Comparison of ENCODE assay signal across 24 mouse cellular contexts in genomic region chr7:74508205-74508604, GRCm38 (mm10). TPM values are rescaled to one million over a fixed set of nuclear protein-coding genes. Genes with fewer than 3 reads are reported as not detected.
DNase-seq lines count a peak whose midpoint lies in the region; ATAC-seq and TF ChIP-seq lines count a peak whose summit lies in the region.
"Had no signal": no experiment of that assay in that cellular context is flagged by ENCODE, and none has a peak within 500 bp of the region (broad histone marks: within the 10 kb centered on the region; RNA-seq: fewer than 3 reads in every experiment).

No protein-coding gene starts in this region.

- H3K27me3 ChIP-seq in forebrain, embryonic 12.5 days = peaks cover 74% of the 10 kb centered on the region
- no peaks in the 10 kb centered on the region for H3K27me3 ChIP-seq in forebrain, postnatal 0 days (ENCODE audit: insufficient read depth, low read length)
- no peaks in the 10 kb centered on the region for H3K27me3 ChIP-seq in lung, postnatal 0 days (replicated peaks; ENCODE audit: insufficient read depth, low read length)
- H3K27me3 ChIP-seq: CH12.LX; heart, embryonic 12.5 days had no signal

- no peak overlapping the region for H3K27ac ChIP-seq in forebrain, embryonic 12.5 days
- no peak overlapping the region for H3K27ac ChIP-seq in forebrain, postnatal 0 days (ENCODE audit: low read depth, low read length)
- H3K27ac ChIP-seq in lung, postnatal 0 days (ENCODE audit: low read length) = no peak overlapping the region
- H3K27ac ChIP-seq: layer of hippocampus, adult 2 months; liver, embryonic 14.5 days; macrophage; stomach, postnatal 0 days had no signal

- no peak for DNase-seq in forebrain, postnatal 0 days
- peak; percentile 28 for DNase-seq in lung, postnatal 0 days (ENCODE audit: low spot score)
- DNase-seq in lung, postnatal 36 days = no peak
- DNase-seq in ZHBTc4 (ENCODE audit: low read depth, low spot score) = peak; percentile 4
- DNase-seq in hindlimb bud, embryonic 11.5 days (ENCODE audit: extremely low spot score, low read depth, low spot score) = peak; percentile 22
- no peak for DNase-seq in left cerebral cortex, postnatal 10 days (ENCODE audit: extremely low spot score in 1 of 2, low spot score in 2 of 2)
- no peak for DNase-seq in frontal cortex, postnatal 25 days (ENCODE audit: low spot score in 2 of 2)
- DNase-seq: adrenal gland, postnatal 36 days; cerebellum, adult 18-20 months; cerebellum, postnatal 25 days; gastrocnemius, postnatal 10 days; heart, adult 11 months; heart, postnatal 14 days; kidney, adult 8-10 months; kidney, postnatal 14 days; layer of hippocampus, postnatal 36 days; right cerebral cortex, postnatal 4 days had no signal

- H3K4me2 ChIP-seq in forebrain, embryonic 12.5 days = no peak overlapping the region
- H3K4me2 ChIP-seq in forebrain, postnatal 0 days (ENCODE audit: low read depth) = no peak overlapping the region
- H3K4me2 ChIP-seq in lung, postnatal 0 days (replicated peaks; ENCODE audit: low read depth, low read length) = no peak overlapping the region
- H3K4me2 ChIP-seq: heart, embryonic 12.5 days had no signal

- intact Hi-C loops in left cerebral cortex, postnatal 10 days (cut with DNase I) = no loop called here

- TF ChIP-seq CTCF in forebrain, postnatal 0 days (IDR thresholded peaks at IDR 0.05; ENCODE audit: low read depth) = no peak
- no peak for TF ChIP-seq CTCF in lung, postnatal 0 days (IDR thresholded peaks at IDR 0.05)

- H3K4me1 ChIP-seq in forebrain, embryonic 12.5 days = peaks cover 16% of the 10 kb centered on the region; the same call in 1 of the 2 replicates
- H3K4me1 ChIP-seq in forebrain, postnatal 0 days (ENCODE audit: insufficient read depth) = no peaks in the 10 kb centered on the region
- H3K4me1 ChIP-seq in lung, postnatal 0 days (ENCODE audit: insufficient read depth, low read depth, low read length) = no peaks in the 10 kb centered on the region; the same call in 1 of the 2 replicates

- H3K4me3 ChIP-seq in forebrain, embryonic 12.5 days (replicated peaks) = no peak overlapping the region
- H3K4me3 ChIP-seq in forebrain, postnatal 0 days (ENCODE audit: low read depth, low read length) = no peak overlapping the region
- no peak overlapping the region for H3K4me3 ChIP-seq in lung, postnatal 0 days (ENCODE audit: low read depth, low read length)
- H3K4me3 ChIP-seq: heart, embryonic 12.5 days; layer of hippocampus, adult 2 months had no signal

- WGBS in forebrain, embryonic 12.5 days = 10% methylated on average over 4 of the region's 4 CpGs
- 16% methylated on average over 4 of the region's 4 CpGs for WGBS in forebrain, postnatal 0 days
- 63% methylated on average over 4 of the region's 4 CpGs for WGBS in lung, postnatal 0 days

- H3K9ac ChIP-seq in forebrain, embryonic 12.5 days = no peak overlapping the region
- no peak overlapping the region for H3K9ac ChIP-seq in forebrain, postnatal 0 days
- H3K9ac ChIP-seq in lung, postnatal 0 days (replicated peaks; ENCODE audit: low read depth) = no peak overlapping the region
- H3K9ac ChIP-seq: heart, embryonic 12.5 days; liver, embryonic 14.5 days had no signal

- TF ChIP-seq EP300 in lung, postnatal 0 days (IDR thresholded peaks at IDR 0.05) = no peak

- peak; percentile 73; the same call in 1 of the 2 replicates for ATAC-seq in forebrain, embryonic 12.5 days (ENCODE audit: low FRiP score)
- no peak for ATAC-seq in forebrain, postnatal 0 days
- no peak for ATAC-seq in lung, postnatal 0 days

- H3K9me3 ChIP-seq in forebrain, embryonic 12.5 days = no peaks in the 10 kb centered on the region
- no peaks in the 10 kb centered on the region for H3K9me3 ChIP-seq in forebrain, postnatal 0 days (ENCODE audit: low read length)
- H3K9me3 ChIP-seq in lung, postnatal 0 days (ENCODE audit: low read length) = no peaks in the 10 kb centered on the region
- H3K9me3 ChIP-seq: heart, embryonic 12.5 days had no signal

- H3K36me3 ChIP-seq in forebrain, embryonic 12.5 days (replicated peaks) = no peaks in the 10 kb centered on the region
- H3K36me3 ChIP-seq in forebrain, postnatal 0 days (ENCODE audit: insufficient read depth) = no peaks in the 10 kb centered on the region
- H3K36me3 ChIP-seq in lung, postnatal 0 days (ENCODE audit: insufficient read depth, low read length) = no peaks in the 10 kb centered on the region

RNA-seq across cellular contexts. Expression of gene Slco3a1, which starts 46.4 kb away (rescaled TPM):
- 12.0 and 13.7 TPM in 2 replicates for polyA plus RNA-seq in forebrain, embryonic 12.5 days (2016; fragmentation: Nextera tagmentation; extraction: Ambion mirVana)
- total RNA-seq in forebrain, postnatal 0 days (2014; rRNA removed) = 26.4 and 27.8 TPM in 2 replicates
- 18.2 and 25.2 TPM in 2 replicates for polyA plus RNA-seq in forebrain, postnatal 0 days (2015; fragmentation: Nextera tagmentation; extraction: Ambion mirVana)
- polyA plus RNA-seq in lung, postnatal 0 days (2015; fragmentation: Nextera tagmentation; extraction: Ambion mirVana) = 42.8 and 51.8 TPM in 2 replicates
- 10 to 100 TPM; 57.4 to 63.1 TPM for total RNA-seq in left cerebral cortex, postnatal 10 days (2021)

Comparison
In these comparisons a context has a peak if more than half of its experiments do, and no peak if none do; other contexts are left out.
1. DNase-seq: peak in lung, postnatal 0 days (single experiment), ZHBTc4 (single experiment) and hindlimb bud, embryonic 11.5 days (single experiment); none in forebrain, postnatal 0 days (single experiment), lung, postnatal 36 days (single experiment), left cerebral cortex, postnatal 10 days (0 of 2) and frontal cortex, postnatal 25 days (0 of 2).